Mouse (Mus musculus): ENCODE results near the gene Farsb.

Gene Farsb

DNA sequence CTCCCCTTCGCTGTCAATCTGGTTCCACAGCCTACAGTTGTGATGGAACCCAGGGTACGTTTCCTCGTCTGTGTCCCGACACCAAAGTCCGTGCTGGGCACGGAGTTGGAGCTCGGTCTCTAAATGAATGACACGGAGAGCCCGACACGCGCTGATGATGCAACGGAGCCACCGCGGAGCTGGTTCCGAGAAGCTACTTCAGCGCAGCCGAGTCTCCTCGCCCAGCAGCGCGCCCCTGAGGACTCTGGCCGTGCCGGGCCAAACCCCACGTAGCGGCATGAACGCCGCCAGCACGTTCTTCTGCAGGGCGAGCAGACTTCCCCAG is 308 bp downstream of the Farsb start:
- DNase-seq (ENCODE audit: extremely low read depth, low read depth, low spot score), result no peak

DNA sequence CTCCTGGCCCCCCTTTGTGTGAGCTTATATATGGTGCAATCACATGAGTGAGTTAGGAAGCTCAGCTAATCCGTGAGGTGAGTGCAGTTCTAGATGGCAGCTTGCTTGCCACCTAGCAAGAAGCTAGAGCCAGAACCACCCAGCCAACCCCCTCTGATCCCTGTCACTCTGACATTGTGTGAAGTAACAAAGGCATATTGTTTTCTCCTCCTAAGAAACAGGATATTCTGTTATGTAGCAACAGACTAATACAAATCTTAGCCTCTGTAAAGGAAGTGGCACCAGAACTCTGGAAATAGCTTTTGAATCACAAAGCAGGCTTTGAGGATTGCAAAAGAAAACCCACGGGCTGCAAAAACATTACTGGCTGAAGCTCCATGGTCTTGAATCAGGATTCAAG is 4.3 kb downstream of the Farsb start:
- DNase-seq (ENCODE audit: extremely low read depth, low read depth, low spot score), result peak; percentile 79

DNA sequence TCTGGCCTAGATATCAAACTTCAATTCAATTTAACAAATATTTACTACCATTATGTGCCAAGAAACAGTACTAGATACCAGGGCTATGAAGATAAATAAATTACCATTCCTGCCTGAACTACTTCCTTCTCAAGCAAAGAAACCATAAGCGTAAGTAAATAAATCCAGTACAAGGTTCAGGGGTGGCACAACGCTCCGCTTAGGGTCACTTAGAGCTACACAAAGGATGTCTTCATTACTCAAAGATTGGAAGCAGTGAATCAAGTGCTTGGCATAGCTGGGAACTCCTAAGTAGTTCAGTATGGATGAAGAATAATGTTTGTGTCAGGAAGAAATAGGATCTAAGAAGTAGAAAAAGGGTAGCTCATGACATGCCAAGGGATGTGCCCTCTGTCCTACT is 5.3 kb downstream of the Farsb start:
- no peak for DNase-seq (ENCODE audit: extremely low read depth, low read depth, low spot score)

DNA sequence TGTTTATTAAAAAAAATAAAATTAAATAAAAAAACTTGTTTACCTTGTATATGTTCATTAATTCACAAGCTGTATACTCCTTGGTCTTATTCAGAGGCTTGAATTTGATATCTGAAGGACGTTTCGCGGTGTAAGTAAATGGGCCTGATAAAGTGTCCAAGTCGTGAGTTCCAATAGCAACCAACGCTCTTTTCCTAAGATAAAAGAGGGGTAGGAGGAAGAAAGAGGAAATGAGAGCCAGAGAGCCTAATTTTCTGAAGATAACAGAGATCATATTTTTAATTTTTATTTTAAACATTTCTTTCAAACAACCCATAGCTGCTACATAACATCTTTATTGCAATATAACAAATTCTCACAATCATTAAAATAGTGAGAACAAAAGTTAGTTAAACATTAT is 16.3 kb downstream of the Farsb start:
- no peak for DNase-seq (ENCODE audit: extremely low read depth, low read depth, low spot score)

DNA sequence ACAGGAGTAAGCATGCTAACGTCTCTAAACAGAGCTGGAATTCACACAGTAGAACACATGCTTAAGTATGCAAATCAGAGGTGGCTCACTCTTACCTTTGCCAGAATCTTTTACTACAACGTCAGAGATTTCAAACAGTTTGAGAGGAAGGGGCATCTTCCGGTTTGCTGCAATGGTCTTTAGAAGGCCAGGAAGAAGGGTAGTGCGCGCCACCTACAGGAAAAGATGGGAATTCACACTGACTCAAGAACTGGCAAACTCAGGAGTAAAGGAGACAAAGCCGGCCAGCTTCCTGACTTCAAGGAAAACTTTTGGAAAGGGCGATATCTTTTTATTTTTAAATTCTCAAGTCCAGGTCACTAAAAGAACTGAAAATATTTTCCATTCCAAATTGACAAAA is 34.0 kb downstream of the Farsb start:
- no peak for DNase-seq (ENCODE audit: extremely low read depth, low read depth, low spot score)

DNA sequence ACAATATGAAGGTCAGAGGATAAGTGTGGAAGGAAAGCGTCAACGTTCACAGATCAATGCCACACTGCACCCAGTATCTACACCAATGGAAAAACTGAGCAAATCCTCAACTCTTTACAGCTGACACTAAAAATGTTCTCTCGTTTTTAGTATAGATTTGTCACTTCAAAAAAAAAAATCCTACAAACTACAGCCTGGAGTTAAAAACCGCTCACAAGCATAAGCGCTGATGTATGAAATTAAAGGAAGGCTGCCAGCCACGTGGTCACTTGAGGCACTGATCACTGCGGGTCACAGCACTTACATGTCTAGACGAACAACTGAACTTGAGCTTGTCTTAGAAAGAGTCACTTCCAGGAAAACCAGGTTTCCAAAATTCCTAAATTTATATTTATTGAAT is 34.8 kb downstream of the Farsb start:
- no peak for DNase-seq (ENCODE audit: extremely low read depth, low read depth, low spot score)

DNA sequence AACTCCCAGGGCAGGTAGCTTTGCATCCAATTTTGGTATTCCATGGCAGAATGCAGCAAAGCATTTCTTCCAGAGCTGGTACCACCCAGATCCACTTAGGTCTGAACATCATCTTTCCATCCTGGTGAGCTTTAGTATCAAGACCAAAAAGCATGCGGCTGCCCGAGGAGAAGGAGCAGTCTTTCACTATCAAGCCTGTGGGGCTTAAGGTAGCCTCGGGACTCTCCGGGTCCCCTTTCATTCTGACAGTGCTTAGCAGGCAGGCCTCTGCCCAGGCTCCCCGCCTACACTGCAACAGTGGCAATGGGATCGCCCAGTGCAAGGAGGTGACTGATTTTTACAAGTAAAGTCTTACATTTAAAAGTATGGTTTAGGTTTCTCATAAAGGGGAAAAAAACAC is 36.2 kb downstream of the Farsb start:
- no peak for DNase-seq (ENCODE audit: extremely low read depth, low read depth, low spot score)

DNA sequence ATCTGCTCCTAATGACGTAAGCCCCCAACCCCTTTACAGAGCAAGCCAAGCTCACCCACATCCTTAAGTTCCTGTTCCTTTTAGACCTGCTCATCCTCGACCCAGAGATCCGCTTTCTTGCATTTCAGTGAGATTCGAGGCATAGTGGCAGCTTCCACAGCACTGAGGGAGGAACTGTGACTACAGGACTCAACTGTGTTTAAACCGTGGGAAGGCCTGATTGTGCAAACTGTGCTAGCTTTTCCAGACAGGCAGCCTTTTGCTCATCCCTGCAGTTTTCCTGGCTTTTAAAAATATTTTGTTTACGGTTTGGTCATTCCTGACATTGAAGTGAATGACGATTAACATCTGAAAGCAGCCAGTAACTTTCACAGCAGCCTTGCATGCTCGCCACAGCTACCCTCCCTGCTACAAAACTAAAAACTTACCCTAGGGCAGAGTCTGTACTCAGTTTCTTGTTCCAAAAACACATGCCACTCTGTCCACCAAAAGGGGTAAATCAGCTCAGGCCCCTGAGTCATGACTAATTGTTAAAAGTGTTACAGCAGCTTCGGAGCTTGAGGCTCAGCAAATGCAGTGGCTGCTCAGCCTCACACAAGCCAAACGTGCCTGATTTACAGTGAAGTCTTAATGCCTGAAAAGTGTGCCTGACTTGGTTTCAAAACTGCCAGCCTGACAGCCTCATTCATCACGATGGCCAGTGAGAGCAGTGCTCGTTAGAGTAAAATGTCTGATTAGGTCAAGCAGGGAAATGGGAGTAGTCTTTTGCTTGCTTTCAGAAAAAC is 37.4 kb downstream of the Farsb start:
- DNase-seq (ENCODE audit: extremely low read depth, low read depth, low spot score), result no peak

DNA sequence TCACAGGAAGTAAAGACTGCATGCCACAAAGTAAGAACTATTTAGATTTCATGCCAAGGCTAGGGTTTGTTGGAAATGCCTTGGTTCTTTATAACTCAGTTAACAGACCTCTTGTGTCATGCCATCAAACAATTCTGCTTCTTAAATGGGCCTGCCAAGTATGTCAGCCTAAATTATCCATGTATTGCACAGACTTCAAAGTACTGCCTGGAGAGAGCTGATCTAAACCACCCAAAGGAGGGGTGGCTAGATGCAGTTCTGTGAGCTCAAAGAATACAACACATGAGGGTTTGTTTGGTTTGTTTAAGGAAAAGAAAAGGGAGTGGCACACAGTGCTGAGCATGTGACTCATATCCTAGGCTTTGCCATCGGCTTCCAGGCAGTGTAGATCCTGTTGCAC is 40.6 kb downstream of the Farsb start:
- DNase-seq (ENCODE audit: extremely low read depth, low read depth, low spot score), result no peak

DNA sequence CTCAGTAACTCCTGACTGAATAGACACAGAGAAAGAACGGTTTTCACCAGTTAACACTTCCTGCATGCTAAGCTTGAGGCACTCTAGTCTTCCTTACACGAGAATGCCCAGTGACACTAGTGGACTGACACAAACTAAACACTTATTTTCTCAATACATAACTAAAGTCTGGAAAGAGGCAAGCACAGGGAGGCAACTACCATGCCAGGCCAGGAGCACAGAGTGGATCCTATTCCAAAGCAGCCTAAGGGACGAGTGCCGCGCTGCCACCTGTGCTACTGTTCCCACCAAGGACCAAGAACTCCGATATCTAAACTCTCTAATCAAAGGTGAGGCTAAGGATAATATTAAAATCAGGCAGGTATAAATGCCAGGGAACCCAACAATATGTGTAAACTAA is 42.0 kb downstream of the Farsb start:
- no peak for DNase-seq (ENCODE audit: extremely low read depth, low read depth, low spot score)

DNA sequence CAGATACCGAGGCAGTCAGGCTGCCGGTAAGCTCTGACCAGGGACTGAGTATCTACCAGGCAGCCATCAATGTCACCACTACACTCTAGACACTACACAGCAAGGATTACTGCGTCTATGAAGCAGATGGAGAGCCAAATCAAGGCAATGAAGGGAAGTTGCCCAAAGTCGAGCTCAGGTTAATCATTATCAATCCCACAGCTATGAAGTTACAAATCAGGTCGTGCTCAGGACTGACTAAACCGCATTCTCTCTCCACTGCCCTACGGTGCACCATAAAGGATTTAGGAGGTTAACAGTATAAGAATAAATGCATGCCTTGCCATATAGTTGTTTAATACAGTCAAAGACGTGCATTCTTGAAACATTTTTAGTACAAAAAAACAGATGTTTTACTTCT is 42.5 kb downstream of the Farsb start:
- DNase-seq (ENCODE audit: extremely low read depth, low read depth, low spot score), result no peak

DNA sequence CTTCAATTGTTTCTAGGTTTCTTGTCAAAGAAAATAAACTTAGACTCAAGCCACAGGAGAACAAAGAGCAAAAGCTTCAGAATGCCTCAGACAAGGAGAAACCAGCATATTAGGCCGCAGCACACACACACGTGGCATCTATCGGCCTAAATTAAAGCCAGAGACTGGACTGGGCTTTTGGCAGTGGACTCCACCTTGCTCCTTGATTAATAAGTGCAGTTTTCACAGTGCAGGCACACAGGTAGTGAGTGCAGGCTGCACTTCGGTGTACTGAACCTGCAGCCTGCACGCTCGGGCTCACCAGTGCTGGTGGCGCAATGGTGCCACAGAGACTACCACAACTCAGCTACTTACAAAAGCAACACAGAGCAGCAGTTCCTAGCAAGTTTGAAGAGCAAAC is 45.6 kb downstream of the Farsb start:
- no peak for DNase-seq (ENCODE audit: extremely low read depth, low read depth, low spot score)

DNA sequence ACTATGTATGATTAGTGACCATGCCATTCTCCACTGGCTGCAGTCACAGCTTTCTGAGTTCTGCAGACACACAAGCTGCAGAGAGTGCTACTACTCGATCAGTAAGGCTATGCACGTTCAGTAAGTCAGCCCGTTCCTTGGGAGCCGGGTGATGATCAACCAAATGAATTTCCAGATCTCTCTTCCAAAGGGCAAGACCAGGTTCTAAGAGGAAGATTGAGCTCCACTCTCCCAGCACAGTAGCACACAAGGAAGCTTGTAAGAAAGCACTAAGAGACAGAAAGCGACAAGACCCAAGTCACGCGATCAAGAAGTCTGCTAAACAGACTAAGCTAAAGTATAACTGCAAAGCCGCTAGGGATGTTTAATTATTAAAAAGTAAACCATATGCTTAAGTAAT is 48.0 kb downstream of the Farsb start:
- DNase-seq (ENCODE audit: extremely low read depth, low read depth, low spot score), result no peak

DNA sequence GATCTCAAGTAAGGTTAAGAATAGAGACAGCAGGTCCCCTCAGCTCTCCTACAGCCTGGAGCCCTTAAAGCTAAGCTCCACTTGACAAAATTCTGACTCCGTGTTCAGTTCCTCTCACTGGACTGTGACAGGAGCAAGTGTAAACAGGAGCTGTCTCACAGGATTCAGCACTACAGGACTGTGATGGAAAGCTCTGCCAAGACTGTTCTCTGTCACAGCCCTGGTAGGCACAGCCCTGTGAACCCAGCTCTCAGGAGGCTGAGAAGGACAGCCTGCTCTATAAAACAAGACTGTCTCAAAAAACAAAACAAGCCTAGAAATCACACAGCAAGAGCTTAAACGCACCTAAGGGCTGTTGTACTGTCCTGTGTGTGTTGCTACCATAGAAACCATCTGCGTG is 51.5 kb downstream of the Farsb start:
- DNase-seq (ENCODE audit: extremely low read depth, low read depth, low spot score), result no peak

DNA sequence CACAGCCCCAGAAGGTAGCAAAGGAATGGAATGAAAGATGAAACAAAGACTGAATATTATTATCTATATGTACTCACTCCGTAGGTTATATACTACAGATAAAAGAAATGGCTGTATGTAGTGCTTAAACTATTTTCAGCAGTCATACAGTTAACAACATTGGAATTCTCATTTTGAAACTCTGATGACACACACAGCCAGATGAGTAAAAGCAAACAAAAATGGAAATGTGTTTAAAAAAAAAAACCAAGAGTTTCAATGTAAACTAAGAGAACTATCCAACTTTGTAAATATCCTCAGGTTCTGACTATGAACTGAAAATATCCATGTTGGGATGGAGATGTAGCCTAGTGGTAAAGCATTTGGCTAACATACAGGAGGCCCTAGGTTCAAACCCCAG is 52.3 kb downstream of the Farsb start:
- DNase-seq (ENCODE audit: extremely low read depth, low read depth, low spot score), result no peak

DNA sequence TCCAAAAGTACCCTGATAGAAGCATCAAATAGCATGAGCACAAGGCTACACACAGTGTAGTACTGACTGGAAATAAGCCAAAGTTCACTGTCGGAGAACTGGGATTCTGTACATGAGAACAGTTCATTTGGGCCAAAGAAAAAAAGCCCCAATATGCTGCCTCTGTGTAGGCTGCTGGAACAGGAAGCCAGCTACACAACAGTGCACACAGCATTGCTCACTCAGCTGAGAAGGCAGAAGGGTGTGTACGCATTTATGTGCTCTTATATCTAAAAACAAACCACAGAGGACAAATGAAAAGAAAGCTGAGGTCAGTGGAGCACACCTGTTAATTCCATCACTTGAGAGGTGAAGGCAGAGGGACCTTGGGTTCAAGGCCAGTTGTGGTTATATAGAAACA is 52.7 kb downstream of the Farsb start:
- DNase-seq (ENCODE audit: extremely low read depth, low read depth, low spot score), result no peak

DNA sequence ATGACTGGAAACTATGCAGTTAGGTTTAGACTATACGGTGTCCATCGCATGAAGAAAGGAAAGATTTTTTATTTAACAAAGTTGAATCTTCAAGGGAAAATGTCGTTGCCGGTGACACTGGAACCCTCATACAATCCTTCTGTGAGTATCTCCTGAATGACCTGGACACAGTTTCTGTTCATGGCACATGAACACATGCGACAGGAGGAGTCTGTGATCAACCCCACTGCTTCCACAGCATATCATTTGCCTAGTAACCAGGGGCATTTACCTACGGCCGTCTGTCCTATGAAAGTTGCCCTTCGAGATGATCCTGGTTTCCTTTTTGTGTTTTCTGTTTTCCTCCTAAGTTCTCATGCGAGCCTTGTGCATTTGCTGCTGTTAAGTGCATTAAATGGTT is 55.2 kb downstream of the Farsb start:
- no peak for DNase-seq (ENCODE audit: extremely low read depth, low read depth, low spot score)

DNA sequence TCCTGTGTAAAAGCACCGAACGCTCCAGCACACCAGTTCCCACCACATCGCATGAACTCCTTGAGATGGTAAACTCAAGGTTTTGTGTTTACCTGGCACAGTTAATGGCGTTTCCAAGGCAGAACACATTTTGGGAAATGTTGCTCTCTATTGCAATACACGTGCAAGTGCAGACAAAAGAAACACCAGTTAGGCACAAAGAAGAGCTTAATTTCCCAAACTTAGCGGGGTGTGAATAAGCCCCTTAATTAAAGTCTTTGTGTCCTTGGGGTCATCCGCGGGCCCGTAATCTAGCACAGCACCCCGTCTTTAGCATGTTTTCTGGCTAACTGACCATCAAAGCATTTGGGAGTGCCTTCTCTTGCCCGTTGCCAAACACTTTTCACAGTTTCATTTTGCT is 59.8 kb downstream of the Farsb start:
- DNase-seq (ENCODE audit: extremely low read depth, low read depth, low spot score), result no peak

DNA sequence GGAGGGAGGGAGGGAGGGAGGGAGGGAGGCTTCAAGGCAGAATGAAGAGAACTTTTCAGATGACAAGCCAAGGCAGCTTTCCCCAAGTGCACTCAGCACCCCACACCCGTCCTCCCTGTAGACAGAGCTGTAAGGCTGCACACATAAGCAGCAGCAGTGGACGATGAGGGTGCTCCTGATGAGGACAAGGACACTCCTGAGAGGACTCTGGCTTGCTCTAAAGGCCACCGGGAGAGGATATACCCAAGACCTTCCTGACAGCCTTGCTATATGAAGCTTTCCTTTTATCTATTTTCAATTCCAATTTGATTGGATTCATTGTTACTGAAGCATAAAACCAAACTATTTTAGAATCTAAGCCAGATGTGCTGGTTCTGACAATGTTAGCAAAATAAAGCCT is 61.9 kb downstream of the Farsb start:
- no peak for DNase-seq (ENCODE audit: extremely low read depth, low read depth, low spot score)

DNA sequence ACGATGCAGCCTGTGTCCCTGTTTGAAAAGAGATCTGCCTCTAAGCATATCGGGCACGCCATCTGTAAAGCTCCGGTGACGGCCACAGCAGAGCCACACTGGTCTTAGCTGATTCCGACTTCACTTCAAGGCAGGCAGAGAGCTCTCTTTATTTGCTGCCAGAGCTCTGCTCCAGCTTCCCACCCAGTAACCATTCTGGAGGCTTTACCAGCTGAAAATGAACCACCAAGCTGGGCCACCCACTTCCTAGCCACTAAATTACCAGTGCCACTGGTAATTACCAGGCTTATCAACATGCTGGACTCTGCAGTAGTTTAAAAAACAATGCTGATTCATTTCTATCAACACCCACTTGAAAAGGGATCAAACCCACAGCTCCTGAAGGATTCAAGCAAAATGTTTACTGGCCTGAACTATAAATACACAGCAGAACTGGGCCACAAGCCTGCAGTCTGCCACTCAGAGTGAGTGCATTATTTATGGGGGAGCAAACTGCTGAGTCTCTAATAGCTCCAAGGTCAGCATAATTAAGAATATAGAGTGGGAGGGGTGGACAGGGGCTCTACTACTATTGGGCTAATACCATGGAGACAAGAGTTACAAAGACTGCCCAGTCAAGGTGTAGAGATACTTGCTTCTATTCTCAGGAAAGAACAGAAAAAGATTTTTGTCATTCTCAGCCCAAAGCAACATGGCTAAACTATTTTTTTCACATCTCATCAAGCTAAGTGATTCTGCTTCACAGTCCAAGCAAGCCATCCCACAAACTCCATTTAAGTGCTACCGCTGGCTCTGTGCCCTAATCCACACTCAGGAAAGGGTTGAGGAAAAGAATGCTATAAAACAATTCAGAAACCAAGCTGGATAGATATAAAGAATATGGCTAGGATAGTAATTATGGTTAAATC is 62.6 kb downstream of the Farsb start:
- DNase-seq (ENCODE audit: extremely low read depth, low read depth, low spot score), result no peak

DNA sequence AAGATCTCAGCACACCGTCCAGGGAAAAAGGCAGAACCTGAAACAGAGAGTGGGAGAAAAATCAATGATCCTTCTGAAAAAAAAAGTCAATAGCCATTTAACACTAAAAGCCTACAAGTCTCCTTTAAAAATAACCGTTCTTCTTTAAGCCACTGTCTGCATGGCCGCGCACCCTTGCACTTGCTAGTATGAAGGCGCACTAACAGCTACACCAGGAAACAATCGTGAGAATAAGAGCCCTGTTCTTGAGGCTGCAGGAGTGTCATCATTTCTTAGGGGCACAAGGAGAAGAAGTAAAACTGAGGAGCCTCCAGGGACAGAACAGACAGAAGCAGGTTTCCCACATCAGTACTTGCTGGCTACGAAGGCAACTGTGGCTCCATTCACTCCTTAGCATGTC is 63.4 kb downstream of the Farsb start:
- no peak for DNase-seq (ENCODE audit: extremely low read depth, low read depth, low spot score)

DNA sequence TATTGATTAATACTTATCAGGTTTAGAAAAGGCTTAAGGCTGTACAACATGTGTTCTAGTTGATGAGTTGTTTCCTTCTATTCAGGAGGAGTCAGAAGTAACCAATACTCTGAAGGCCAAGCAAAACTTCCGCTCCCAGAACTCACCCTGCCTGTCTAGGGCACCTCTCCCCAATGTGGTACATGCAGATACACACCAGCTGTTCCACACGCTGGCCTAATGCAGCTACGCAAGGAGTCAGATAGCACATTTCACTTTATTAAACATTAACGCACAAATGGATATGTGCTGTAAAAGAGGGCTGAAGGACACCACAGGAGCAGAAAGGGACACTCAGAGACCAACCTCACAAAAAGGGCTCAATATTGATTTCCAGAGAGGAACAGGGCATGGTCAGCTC is 63.8 kb downstream of the Farsb start:
- DNase-seq (ENCODE audit: extremely low read depth, low read depth, low spot score), result no peak

DNA sequence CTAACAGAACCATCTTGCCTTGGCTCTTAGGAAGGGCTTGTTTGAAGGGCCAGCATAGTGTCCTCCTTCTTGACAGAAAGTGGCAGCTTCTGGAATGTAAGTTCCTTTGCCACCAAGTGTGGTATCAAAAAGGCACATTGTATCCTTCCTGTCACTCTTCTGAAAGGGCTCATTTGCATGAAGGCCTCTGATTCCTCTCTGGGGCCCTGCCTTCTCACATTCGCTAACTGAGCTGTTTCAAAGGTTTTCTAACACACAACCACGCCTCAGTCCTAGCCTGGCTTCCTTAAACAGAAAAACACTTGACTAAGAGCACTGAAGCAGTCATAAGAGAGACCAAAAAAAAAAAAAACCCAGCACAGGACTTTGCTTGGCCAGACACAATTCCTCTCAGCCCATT is 66.1 kb downstream of the Farsb start:
- DNase-seq (ENCODE audit: extremely low read depth, low read depth, low spot score), result no peak
